Mouse (Mus musculus) R1 (cell line): ENCODE measurements around the gene Olfr1221.
"Not testable (repeated sequence)": the region's sequence is repeated elsewhere in the genome, so short reads cannot be mapped to it uniquely, and the experiment has no call there.

Experiments
- DNase-seq: peaks from one replicate; pipeline ENCODE4 v3.0.0-alpha.2; 2018; ENCODE audit warnings: low read depth, low spot score

Gene Olfr1221

GRCm38 (mm10) chr2:89117183-89117582 lies at the start of gene Olfr1221:
Olfr1221 (minus strand) TSS chr2:89117283.
- DNase-seq = no peak

- DNase-seq = not testable (repeated sequence)
Observed at GRCm38 (mm10) chr2:89164711-89165110, 47.6 kb upstream of the Olfr1221 start.

- not testable (repeated sequence) for DNase-seq
Observed at GRCm38 (mm10) chr2:89163991-89164390, 46.9 kb upstream of the Olfr1221 start, which contains the start of gene Olfr1224-ps1. Olfr1224-ps1 (minus strand) TSS chr2:89164091.

- no peak for DNase-seq
Observed at GRCm38 (mm10) chr2:89151460-89151859, 34.4 kb upstream of the Olfr1221 start, which contains the start of gene Olfr1223. Olfr1223 (minus strand) TSS chr2:89151560.

- DNase-seq = no peak
Observed at GRCm38 (mm10) chr2:89132954-89133353, 15.9 kb upstream of the Olfr1221 start, which contains the start of gene Olfr1222. Olfr1222 (minus strand) TSS chr2:89133054.

- DNase-seq = no peak
Observed at GRCm38 (mm10) chr2:89106735-89107134, 10.3 kb downstream of the Olfr1221 start, which contains the start of gene Olfr1220. Olfr1220 (minus strand) TSS chr2:89106835.

GRCm38 (mm10) chr2:89105651-89106050 lies 11.4 kb downstream of the Olfr1221 start:
- no peak for DNase-seq

GRCm38 (mm10) chr2:89093848-89094247 lies 23.2 kb downstream of the Olfr1221 start:
- DNase-seq = no peak

GRCm38 (mm10) chr2:89083413-89083812 lies 33.7 kb downstream of the Olfr1221 start, which contains the start of gene Olfr1219:
Olfr1219 (minus strand) TSS chr2:89083513.
- DNase-seq = no peak

GRCm38 (mm10) chr2:89081487-89081886 lies 35.6 kb downstream of the Olfr1221 start:
- no peak for DNase-seq

GRCm38 (mm10) chr2:89061087-89061486 lies 56.0 kb downstream of the Olfr1221 start, which contains the start of gene Olfr1218:
Olfr1218 (minus strand) TSS chr2:89061187.
- DNase-seq = no peak
